Mouse (Mus musculus) frontal cortex, postnatal 36 days (tissue): ENCODE data around the gene Trmu.
A peak's percentile ranks its signal among the peaks of the same experiment; 100 is the strongest.
"Not testable (repeated sequence)": the region's sequence is repeated elsewhere in the genome, so short reads cannot be mapped to it uniquely, and the experiment has no call there.

Source experiments
- DNase-seq, 2 experiments: peaks; one replicate each; pipeline ENCODE4 v3.0.0; 2022; ENCODE audit warnings: low spot score in 2 of 2

Gene Trmu

GRCm38 (mm10) chr15:85878848-85879497, at the start of gene Trmu:
Trmu (plus strand) TSS chr15:85879312.
- DNase-seq: peak; percentile 87 to 93

- no peak for DNase-seq
Observed at GRCm38 (mm10) chr15:85829470-85829869, 49.6 kb upstream of the Trmu start.

DNA sequence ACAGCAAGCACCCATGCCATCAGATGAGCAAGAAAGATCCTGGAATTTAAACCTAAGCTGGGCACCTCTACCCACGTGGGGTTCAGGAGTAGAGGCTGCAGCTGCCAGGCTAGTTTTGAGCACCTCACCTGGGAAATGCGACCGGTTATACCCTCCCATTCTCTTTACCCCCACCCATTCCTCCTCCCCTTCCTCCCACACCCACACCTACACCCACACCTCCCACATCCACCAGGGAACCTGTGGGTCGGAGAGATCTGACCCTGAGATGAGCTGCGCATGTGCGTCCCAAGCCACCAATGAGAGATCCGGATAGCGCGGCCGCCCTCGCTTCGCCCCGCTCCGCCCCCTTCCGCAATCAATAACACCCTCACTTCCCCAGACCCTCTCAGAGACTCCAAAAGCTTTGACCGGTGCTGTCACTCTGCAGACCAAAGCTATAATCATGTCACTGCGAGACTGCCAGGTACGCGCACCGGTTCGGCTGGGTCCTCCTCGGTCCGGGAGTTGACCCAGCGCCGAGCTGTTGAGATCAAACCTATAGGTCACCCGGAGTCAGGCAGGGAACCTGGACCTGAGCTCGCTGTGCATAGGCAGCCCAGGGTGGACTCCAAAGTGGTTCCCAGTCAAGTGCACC, 47.0 kb upstream of the Trmu start, which contains the start of gene Ttc38:
Gene Ttc38, plus strand, starts transcription at position 353 of the 637 bp plus-strand sequence.
- DNase-seq: peak; percentile 81 to 82

- no peak for DNase-seq
Observed at GRCm38 (mm10) chr15:85832599-85832998, 46.5 kb upstream of the Trmu start.

DNA sequence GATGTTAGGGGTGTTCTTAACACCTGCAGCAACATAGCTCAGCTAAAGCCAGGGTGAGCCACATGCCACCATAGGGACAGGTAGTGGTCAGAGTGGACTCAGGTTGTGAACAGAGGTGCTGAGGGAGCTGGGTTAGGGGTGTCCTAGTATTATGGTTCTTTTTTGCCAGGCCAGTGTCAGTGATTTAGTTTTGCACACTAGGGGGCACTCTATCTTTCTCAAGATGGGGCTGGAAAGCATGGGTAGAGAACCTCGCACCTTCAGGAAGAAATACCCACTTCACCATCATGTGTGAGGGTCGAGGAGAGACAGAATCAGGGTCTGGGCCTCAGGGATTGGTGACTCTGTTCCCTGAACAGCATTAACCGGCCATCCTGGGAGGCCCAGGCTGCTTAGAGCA, 43.8 kb upstream of the Trmu start:
- DNase-seq: no peak

DNA sequence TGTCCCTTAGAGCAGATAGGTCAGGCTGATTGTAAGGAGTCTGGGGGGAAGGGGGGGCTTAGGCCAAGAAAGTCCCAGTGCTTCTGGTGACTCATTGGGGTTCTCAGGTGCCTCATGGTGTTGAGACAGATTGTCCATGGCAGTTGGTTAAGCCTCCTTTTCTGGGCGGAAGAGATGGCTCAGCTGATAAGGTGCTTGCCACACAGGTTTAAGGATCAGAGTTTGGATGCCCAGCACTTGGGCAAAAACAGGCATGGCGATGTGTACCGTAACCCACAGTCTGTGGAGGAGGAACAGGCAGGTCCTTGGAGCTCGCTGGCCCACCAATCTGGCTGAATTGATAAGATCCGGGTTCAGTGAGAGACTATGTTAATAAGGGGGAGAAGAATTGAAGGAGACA, 42.2 kb upstream of the Trmu start:
- no peak for DNase-seq

DNA sequence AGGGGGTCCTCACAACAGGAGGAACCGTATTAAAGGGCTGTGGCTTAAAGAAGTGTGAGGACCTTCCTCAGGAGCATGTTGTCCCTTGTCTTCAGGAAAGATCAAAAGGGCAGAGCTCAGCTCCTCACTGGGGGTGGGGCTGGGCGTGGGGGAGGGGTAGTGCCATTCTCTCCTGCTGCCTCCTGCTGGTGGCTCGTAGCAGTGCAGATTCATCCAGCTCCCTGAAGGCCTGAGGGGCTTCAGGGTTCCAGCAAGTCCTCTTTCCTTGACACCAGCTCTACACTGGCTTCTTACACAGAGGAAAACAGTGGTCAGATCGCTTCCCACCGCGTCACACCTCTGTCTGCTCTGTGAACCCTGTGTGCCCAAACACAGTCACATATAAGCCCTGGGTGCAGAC, 38.1 kb upstream of the Trmu start:
- DNase-seq: no peak

- DNase-seq: no peak
Observed at GRCm38 (mm10) chr15:85841796-85842360, 37.2 kb upstream of the Trmu start.

DNA sequence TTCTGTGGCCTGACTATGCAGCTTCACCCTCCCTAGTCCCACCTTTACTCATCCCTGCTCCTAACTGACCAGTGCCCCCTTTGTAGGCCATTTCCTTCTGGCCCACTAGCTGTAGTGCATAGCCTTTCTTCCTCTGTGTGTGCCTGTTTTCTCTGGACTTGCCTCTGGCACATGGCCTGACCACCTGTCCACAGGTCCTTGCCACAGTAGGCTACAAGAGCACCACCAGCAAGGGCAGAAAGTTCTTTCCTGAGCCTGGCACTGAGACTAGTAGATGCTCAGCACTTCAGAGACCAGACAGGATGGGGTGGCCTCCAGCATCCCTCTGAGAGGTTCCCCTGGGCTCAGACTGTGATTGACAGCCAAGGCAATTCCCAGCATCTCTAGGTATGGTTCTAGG, 34.0 kb upstream of the Trmu start:
- no peak for DNase-seq

DNA sequence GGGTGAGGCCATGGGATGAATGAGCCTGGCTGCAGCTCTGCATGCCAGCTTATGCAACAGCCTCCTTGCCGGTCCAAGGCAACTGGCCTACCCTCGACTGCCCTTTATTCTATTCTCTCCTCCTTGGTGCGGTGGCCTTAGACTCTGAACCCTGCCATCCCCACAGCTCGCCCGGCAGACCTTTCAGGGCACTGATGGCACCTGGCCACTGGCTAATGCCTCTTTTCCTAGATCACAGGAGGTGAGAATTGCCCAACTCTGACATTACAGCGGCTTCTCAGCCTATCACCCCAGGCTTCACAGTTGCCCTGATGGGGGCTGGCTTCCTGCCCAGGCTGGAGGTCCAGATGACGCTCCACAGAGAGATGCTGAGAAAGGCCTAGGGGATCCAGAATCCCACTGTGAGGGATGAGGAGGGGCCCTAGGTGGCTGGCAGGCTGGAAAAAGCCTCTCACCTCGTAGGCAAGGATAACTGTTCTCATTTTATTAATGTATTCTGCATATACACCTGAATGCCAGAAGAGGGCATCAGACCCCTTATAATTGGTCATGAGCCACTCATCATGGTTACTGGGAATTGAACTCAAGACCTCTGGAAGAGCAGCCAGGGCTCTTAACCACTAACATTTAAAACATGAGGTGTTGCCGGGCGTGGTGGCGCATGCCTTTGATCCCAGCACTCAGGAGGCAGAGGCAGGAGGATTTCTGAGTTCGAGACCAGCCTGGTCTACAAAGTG, 27.3 kb upstream of the Trmu start:
- no peak for DNase-seq

DNA sequence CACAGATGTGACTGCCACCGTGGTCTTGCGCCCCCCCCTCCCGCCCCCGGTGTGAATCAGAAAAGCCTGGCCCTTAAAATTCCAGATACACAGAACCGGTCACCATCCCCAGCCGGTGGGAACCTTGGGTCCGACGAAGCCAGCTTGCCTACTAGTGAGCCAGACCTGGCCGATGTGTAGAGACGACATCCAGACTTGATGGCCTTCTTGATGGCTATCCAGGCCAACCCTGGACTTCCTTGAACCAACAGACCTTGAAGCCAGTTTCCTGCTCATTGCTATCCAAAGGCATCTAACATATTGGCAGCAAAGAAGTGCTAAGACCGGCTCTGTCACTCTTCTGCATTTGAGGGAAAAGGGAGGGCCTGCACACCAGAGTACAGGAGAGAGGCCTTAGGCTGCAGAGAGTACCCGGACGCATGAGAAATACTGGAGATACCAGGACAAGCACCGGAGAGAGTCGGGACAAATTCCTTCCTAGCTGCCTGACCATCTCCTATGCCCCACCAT, 20.1 kb upstream of the Trmu start:
- DNase-seq: no peak

- DNase-seq: peak; percentile 94 to 96
Observed at GRCm38 (mm10) chr15:85859490-85860031, 19.6 kb upstream of the Trmu start, which contains the start of gene Gtse1. Gtse1 (plus strand) TSS chr15:85859745.

DNA sequence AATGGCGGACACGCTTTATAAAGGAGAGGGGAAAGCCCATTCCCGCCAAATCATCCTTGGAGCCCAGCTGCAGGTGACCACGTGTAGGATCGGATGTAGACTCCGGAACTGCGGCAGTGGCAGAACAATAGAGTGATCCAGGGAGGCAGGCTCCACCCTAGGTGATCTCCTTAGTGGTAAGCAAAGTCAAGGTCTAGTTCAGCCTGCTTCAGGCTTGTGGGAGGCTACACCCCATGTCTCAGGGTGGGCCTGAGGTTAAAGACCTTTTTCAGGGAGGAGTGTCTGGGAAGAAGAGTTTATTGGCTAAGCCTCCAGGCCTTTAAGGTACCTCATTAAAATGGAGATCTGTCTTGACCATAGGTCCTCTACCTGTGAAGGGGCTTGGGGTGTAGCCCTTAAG, 13.2 kb upstream of the Trmu start:
- DNase-seq: not testable (repeated sequence)

GRCm38 (mm10) chr15:85867696-85868095, 11.4 kb upstream of the Trmu start:
- DNase-seq: peak; percentile 67 to 82

- DNase-seq: no peak
Observed at GRCm38 (mm10) chr15:85877336-85877735, 1.8 kb upstream of the Trmu start.

DNA sequence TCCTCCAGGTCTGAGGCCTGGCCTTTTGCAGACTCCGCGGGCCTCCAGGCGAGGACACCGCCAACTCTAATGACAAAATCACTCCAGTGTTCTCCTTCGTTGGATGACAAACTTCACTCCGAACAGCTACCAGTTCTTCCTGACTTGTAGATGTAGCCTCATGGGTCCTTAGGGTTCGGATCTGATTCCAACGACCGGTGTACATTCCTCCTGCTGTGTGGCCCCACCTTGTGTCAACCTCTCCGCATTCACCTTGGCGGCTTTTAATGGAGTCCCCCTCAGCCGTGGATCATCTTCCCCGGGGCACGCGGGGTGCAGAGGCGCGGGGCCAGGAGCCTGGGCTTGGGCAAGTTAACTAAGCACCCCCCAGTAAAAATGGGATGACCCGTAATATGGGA, 385 bp downstream of the Trmu start:
- no peak for DNase-seq

DNA sequence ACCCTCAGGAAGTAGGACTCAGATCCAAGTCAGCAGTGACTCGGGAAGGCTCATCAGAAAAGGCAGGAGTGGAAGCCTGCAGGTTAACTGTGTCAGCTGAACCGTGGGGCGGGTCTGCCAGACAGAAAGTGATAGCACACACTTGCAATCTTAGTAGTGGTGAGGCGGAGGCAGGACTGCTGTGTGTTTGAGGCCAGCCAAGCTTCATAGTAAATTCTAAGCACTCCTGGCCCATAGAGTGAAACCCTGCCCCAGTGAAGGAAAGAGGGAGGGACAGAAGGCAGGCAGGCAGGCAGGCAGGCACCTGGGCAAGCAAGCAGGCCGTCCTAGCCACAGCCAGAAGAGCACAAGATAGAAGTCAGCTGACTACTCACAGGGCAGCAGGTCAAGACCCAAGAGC, 6.5 kb downstream of the Trmu start:
- no peak for DNase-seq

DNA sequence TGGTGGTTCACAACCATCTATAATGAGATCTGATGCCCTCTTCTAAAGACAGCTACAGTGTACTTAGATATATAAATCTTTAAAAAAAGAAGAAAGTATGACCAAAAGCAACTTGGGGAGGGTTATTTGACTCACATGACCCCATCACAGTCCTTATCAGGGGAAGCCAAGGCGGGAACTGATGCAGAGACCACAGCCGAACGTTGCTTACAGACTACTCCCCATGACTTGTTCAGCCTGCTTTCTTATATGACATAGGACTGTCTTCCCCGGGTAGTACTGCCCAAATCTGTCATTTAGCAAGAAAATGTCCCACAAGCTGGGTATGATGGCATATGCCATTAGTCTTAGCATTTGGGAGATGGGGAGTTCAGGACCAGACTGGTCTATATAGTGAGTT, 10.1 kb downstream of the Trmu start:
- DNase-seq: no peak

DNA sequence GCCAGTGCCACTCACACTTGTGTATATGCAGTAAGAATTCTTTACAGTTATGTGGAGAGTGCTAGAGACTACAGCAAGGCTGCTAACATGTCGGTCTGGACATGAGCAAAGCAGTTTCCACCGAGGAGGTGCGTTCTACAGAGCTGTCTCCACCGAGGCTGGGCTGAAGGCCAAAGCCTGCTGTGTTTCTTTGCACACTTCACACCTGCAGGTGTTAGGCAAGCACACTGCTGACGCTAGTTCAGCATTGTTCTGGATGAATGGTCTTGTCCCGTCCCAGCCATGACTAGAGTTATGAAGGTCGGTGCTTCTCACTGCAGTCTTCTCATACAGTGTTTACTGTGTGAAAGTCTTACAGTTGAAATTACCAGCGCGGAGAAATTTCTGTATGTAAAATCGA, 12.9 kb downstream of the Trmu start:
- DNase-seq: no peak

GRCm38 (mm10) chr15:85892498-85893118, 13.5 kb downstream of the Trmu start:
- DNase-seq: no peak

DNA sequence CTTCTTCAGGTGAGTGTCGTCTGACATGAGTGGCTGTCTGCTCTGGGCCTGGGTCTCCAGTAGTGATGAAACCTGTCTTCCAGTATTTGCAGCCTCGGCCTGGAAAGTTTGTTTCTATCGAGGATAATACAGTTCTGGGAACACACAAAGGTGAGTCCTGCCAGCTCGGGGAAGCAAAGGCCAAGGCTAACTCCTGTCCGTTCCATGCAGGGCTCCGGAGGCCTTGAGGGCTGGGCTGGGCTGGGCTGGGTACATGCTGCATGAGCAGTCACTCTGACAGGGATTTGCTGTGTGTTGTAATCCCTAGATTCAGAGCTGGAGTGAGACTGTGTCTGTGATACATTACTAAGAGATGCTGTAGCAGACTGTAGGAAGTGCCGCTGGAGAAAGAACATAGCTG, 14.8 kb downstream of the Trmu start:
- DNase-seq: no peak

- DNase-seq: peak; percentile 83 to 86
Observed at GRCm38 (mm10) chr15:85896284-85896683, 17.2 kb downstream of the Trmu start.
